8 mouse cellular contexts compared by ENCODE assay signal in the genomic region with DNA sequence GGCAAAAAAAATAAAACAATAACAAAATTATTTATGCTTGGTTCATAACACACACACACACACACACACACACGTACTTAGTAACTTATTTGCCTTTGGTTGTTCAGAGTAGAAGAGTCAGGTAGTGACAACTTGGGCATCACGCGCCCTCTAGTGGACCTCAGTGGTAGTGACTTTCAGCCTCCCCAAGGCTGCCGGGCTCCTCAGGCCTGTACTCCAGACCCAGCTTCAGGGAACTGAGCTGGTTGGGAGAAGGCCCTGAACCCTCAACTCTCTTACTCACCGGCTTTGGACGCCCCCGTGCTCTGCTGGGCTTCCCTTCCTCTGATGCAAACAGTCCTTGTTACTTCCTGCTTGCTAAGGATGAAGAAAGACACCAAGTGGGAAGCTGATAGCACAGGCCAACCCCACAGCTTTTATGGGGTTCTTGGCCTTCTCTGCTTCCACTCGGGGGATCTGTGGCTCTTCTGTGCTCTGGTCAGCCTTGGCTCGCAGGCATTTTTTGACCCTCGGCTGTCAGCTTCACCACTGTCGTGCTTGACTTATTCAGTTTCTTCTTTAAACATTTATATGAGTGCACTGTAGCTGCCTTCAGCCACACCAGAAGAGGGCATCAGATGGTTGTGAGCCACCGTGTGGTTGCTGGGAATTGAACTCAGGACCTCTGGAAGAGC. TPM values are rescaled to one million over a fixed set of nuclear protein-coding genes. Genes with fewer than 3 reads are reported as not detected.
A peak's percentile ranks its signal among the peaks of the same experiment; 100 is the strongest.
DNase-seq lines count a peak whose midpoint lies in the region; ATAC-seq and TF ChIP-seq lines count a peak whose summit lies in the region.

No protein-coding gene starts in this region.

- peak overlapping the region; percentile 52 for H3K27ac ChIP-seq in bone marrow, adult 2 months (ENCODE audit: control insufficient read depth, insufficient read depth, low read depth, low read length, poor library complexity)
- peak overlapping the region; percentile 52 for H3K27ac ChIP-seq in embryonic facial prominence, embryonic 15.5 days (replicated peaks)
- no peak overlapping the region for H3K27ac ChIP-seq in liver, embryonic 11.5 days (ENCODE audit: low read depth, low read length)

- TF ChIP-seq POLR2A in bone marrow, adult 2 months (IDR thresholded peaks at IDR 0.05; ENCODE audit: borderline replicate concordance, control insufficient read depth, low read depth, low read length) = no peak

- H3K4me3 ChIP-seq in C2C12 (ENCODE audit: insufficient read depth, poor library complexity, severe bottlenecking) = no peak overlapping the region
- H3K4me3 ChIP-seq in bone marrow, adult 2 months (replicated peaks; ENCODE audit: control insufficient read depth, low read depth, low read length) = no peak overlapping the region
- H3K4me3 ChIP-seq in embryonic facial prominence, embryonic 15.5 days (replicated peaks) = no peak overlapping the region
- no peak overlapping the region for H3K4me3 ChIP-seq in liver, embryonic 11.5 days (ENCODE audit: low read depth, low read length)

- 9% methylated on average over 12 of the region's 12 CpGs for WGBS in bone marrow, adult 2 months
- 10% methylated on average over 12 of the region's 12 CpGs for WGBS in embryonic facial prominence, embryonic 15.5 days
- 8% methylated on average over 12 of the region's 12 CpGs for WGBS in liver, embryonic 11.5 days

- H3K36me3 ChIP-seq in C2C12 (ENCODE audit: control insufficient read depth, insufficient read depth) = no peaks in the 10 kb centered on the region
- H3K36me3 ChIP-seq in embryonic facial prominence, embryonic 15.5 days = no peaks in the 10 kb centered on the region
- H3K36me3 ChIP-seq in liver, embryonic 11.5 days (ENCODE audit: control insufficient read depth, insufficient read depth, low read length) = no peaks in the 10 kb centered on the region

- H3K9me3 ChIP-seq in embryonic facial prominence, embryonic 15.5 days (replicated peaks) = no peaks in the 10 kb centered on the region
- no peaks in the 10 kb centered on the region for H3K9me3 ChIP-seq in liver, embryonic 11.5 days (ENCODE audit: control insufficient read depth, low read length)

- no peaks in the 10 kb centered on the region; the same call in 1 of the 2 replicates for H3K4me1 ChIP-seq in bone marrow, adult 2 months (ENCODE audit: control insufficient read depth, insufficient read depth, low read length)
- H3K4me1 ChIP-seq in embryonic facial prominence, embryonic 15.5 days = peaks cover 13% of the 10 kb centered on the region; the same call in 1 of the 2 replicates
- H3K4me1 ChIP-seq in liver, embryonic 11.5 days (replicated peaks; ENCODE audit: control insufficient read depth, insufficient read depth, low read length) = peaks cover 4% of the 10 kb centered on the region; the same call in 1 of the 2 replicates

- H3K9ac ChIP-seq in embryonic facial prominence, embryonic 15.5 days = no peak overlapping the region
- 0 out of 2 replicates have a peak overlapping the region, but pooled peaks have one; percentile 9 for H3K9ac ChIP-seq in liver, embryonic 11.5 days (ENCODE audit: low read depth, low read length)

- H3ac ChIP-seq in C2C12 (ENCODE audit: control insufficient read depth, insufficient read length, low read depth) = no peak overlapping the region

- no peaks in the 10 kb centered on the region for H3K27me3 ChIP-seq in C2C12 (ENCODE audit: control insufficient read depth, insufficient read depth, insufficient read length)
- no peaks in the 10 kb centered on the region for H3K27me3 ChIP-seq in embryonic facial prominence, embryonic 15.5 days
- no peaks in the 10 kb centered on the region for H3K27me3 ChIP-seq in liver, embryonic 11.5 days (replicated peaks; ENCODE audit: control insufficient read depth, insufficient read depth, low read length)

- ATAC-seq in embryonic facial prominence, embryonic 15.5 days (ENCODE audit: insufficient number of reproducible peaks, low FRiP score, low TSS enrichment, low read depth) = peak; percentile 78
- peak; percentile 82 for ATAC-seq in liver, embryonic 11.5 days (replicated peaks; ENCODE audit: low FRiP score)
- ATAC-seq in monocyte, adult 5-6 weeks (replicated peaks; ENCODE audit: insufficient number of reproducible peaks, low FRiP score, low TSS enrichment, poor library complexity, severe bottlenecking) = peak; percentile 79

- TF ChIP-seq CTCF in C2C12 (IDR thresholded peaks at IDR 0.05; ENCODE audit: control insufficient read depth, insufficient read depth, insufficient read length) = peak; percentile 59
- TF ChIP-seq CTCF in bone marrow, adult 2 months (IDR thresholded peaks at IDR 0.05; ENCODE audit: control insufficient read depth, insufficient read depth, low read length) = peak; percentile 93

- no peak overlapping the region for H3K4me2 ChIP-seq in embryonic facial prominence, embryonic 15.5 days (replicated peaks)
- no peak overlapping the region for H3K4me2 ChIP-seq in liver, embryonic 11.5 days

- no peaks in the 10 kb centered on the region for H3K79me2 ChIP-seq in C2C12 (ENCODE audit: control insufficient read depth, insufficient read depth)

- H3K79me3 ChIP-seq in C2C12 (ENCODE audit: low read depth) = no peaks in the 10 kb centered on the region

- peak; percentile 76 to 86 for DNase-seq in heart, adult 9 months (ENCODE audit: low spot score in 2 of 2)
- peak; percentile 95 for DNase-seq in kidney, adult 9 months
- peak; percentile 84 for DNase-seq in liver, embryonic 11.5 days (ENCODE audit: low spot score)
- peak; percentile 89 to 97 for DNase-seq in spleen, postnatal 4 days (ENCODE audit: low spot score in 2 of 2)

TF ChIP-seq in C2C12, 6 proteins besides CTCF, POLR2A, EP300 and RAD21:
- TF ChIP-seq FOSL1 (IDR thresholded peaks at IDR 0.05; ENCODE audit: insufficient read depth, low read length, poor library complexity, severe bottlenecking) (no peak), USF1 (IDR thresholded peaks at IDR 0.05; ENCODE audit: low read depth) (no peak), MAX (IDR thresholded peaks at IDR 0.05) (no peak), MYOD1 (IDR thresholded peaks at IDR 0.05; ENCODE audit: control insufficient read depth, insufficient read length, low read depth) (no peak), CEBPB (IDR thresholded peaks at IDR 0.05; ENCODE audit: low read depth) (no peak), MYOG (IDR thresholded peaks at IDR 0.05; ENCODE audit: control insufficient read depth, extremely low read depth, insufficient read length) (no peak)

RNA-seq across cellular contexts. Expression of gene Scyl1, which starts 15.4 kb away (rescaled TPM):
- polyA plus RNA-seq in C2C12 (2012; fragmentation: generic; extraction: Trizol) = 69.6 TPM
- 26.8 and 38.8 TPM in 2 replicates for polyA plus RNA-seq in bone marrow, adult 2 months (2011; ENCODE audit: insufficient read depth, insufficient read length, low replicate concordance, missing spikeins)
- polyA plus RNA-seq in embryonic facial prominence, embryonic 15.5 days (2015; fragmentation: Nextera tagmentation; extraction: Ambion mirVana) = 81.4 and 81.8 TPM in 2 replicates
- 57.1 and 58.6 TPM in 2 replicates for polyA plus RNA-seq in liver, embryonic 11.5 days (2014; fragmentation: Nextera tagmentation; extraction: Ambion mirVana)
- 37.3 to 55.9 TPM (median 44.9 TPM) in 3 replicates for total RNA-seq in monocyte, adult 5-6 weeks (2017)

RNA-seq across cellular contexts. Expression of gene Ltbp3, which starts 45.9 kb away (rescaled TPM):
- polyA plus RNA-seq in C2C12 (2012; fragmentation: generic; extraction: Trizol) = 128 TPM
- polyA plus RNA-seq in bone marrow, adult 2 months (2011; ENCODE audit: insufficient read depth, insufficient read length, low replicate concordance, missing spikeins) = 10.5 and 13.4 TPM in 2 replicates
- 52.5 and 53.5 TPM in 2 replicates for polyA plus RNA-seq in embryonic facial prominence, embryonic 15.5 days (2015; fragmentation: Nextera tagmentation; extraction: Ambion mirVana)
- polyA plus RNA-seq in liver, embryonic 11.5 days (2014; fragmentation: Nextera tagmentation; extraction: Ambion mirVana) = 4.1 and 4.6 TPM in 2 replicates
- 1.2 to 9.7 TPM (median 2.2 TPM) in 3 replicates for total RNA-seq in monocyte, adult 5-6 weeks (2017)

RNA-seq across cellular contexts. Expression of gene Fam89b, which starts 57.1 kb away (rescaled TPM):
- polyA plus RNA-seq in C2C12 (2012; fragmentation: generic; extraction: Trizol) = 129 TPM
- polyA plus RNA-seq in bone marrow, adult 2 months (2011; ENCODE audit: insufficient read depth, insufficient read length, low replicate concordance, missing spikeins) = 33.5 and 37.8 TPM in 2 replicates
- 110 and 111 TPM in 2 replicates for polyA plus RNA-seq in embryonic facial prominence, embryonic 15.5 days (2015; fragmentation: Nextera tagmentation; extraction: Ambion mirVana)
- polyA plus RNA-seq in liver, embryonic 11.5 days (2014; fragmentation: Nextera tagmentation; extraction: Ambion mirVana) = 47.5 and 49.8 TPM in 2 replicates
- 33.1 to 54.4 TPM (median 45.1 TPM) in 3 replicates for total RNA-seq in monocyte, adult 5-6 weeks (2017)
